Mouse (Mus musculus) embryonic fibroblast, embryonic 13.5 days (primary cell): ENCODE results near the gene Mat2a. TPM values are rescaled to one million over a fixed set of nuclear protein-coding genes. Genes with fewer than 3 reads are reported as not detected.
A peak's percentile ranks its signal among the peaks of the same experiment; 100 is the strongest.
"Not testable (repeated sequence)": the region's sequence is repeated elsewhere in the genome, so short reads cannot be mapped to it uniquely, and the experiment has no call there.

ENCODE experiments used
- H3K27ac ChIP-seq: 2 replicates; pipeline ENCODE4 v1.5.1; 2012; ENCODE audit warnings: low read length, control low read depth, inconsistent platforms; ENCODE audit not compliant: insufficient read depth
- H3K4me1 ChIP-seq: 2 replicates; pipeline ENCODE4 v1.6.1; 2011; ENCODE audit warnings: low read length; ENCODE audit not compliant: control insufficient read depth, insufficient read depth
- H3K4me3 ChIP-seq: 2 replicates; pipeline ENCODE4 v1.5.1; 2011; ENCODE audit warnings: mild to moderate bottlenecking, control low read depth, low read length; ENCODE audit not compliant: insufficient read depth
- CTCF ChIP-seq: IDR thresholded peaks from 2 replicates; pipeline ENCODE4 v1.5.1; 2011; ENCODE audit warnings: mild to moderate bottlenecking, control low read depth, low read length, moderate library complexity, borderline replicate concordance; ENCODE audit not compliant: insufficient read depth
- POLR2A ChIP-seq: IDR thresholded peaks from 2 replicates; pipeline ENCODE4 v1.6.1; 2011; ENCODE audit warnings: low read depth, mild to moderate bottlenecking, control low read depth, low read length, moderate library complexity
- polyA plus RNA-seq: library from polyadenylated mRNA; stranded (reverse); fragments of >200 nt; gene quantifications from 2 replicates; pipeline ENCODE4 v1.2.4, GENCODE M21; 2011; ENCODE audit warnings: low read depth; ENCODE audit not compliant: missing spikeins, insufficient read length

Mat2a gene
- polyA plus RNA-seq, 1 experiment = 258 TPM

DNA sequence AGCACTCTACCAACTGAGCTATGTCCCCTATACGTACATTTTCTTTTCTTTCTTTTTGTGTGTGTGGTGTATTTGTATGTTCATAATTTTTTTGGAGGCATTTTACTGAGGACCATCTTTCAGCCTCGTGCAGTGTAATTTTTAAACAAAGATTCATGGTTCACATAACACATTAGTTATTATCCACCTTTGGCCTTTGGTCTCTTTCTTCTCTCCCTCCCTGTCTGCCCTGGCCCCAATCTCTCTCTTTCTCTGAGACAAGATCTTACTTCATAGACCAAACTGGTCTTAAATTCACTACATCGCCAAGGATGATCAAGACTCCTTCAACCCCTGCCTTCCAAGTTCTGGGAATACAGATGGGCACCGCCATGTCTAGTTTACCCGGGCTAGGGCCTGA is 37.5 kb upstream of the Mat2a start:
- no peak overlapping the region for H3K27ac ChIP-seq
- no peak for TF ChIP-seq CTCF
- TF ChIP-seq POLR2A = no peak
- peaks cover 3% of the 10 kb centered on the region for H3K4me1 ChIP-seq
- H3K4me3 ChIP-seq = no peak overlapping the region

DNA sequence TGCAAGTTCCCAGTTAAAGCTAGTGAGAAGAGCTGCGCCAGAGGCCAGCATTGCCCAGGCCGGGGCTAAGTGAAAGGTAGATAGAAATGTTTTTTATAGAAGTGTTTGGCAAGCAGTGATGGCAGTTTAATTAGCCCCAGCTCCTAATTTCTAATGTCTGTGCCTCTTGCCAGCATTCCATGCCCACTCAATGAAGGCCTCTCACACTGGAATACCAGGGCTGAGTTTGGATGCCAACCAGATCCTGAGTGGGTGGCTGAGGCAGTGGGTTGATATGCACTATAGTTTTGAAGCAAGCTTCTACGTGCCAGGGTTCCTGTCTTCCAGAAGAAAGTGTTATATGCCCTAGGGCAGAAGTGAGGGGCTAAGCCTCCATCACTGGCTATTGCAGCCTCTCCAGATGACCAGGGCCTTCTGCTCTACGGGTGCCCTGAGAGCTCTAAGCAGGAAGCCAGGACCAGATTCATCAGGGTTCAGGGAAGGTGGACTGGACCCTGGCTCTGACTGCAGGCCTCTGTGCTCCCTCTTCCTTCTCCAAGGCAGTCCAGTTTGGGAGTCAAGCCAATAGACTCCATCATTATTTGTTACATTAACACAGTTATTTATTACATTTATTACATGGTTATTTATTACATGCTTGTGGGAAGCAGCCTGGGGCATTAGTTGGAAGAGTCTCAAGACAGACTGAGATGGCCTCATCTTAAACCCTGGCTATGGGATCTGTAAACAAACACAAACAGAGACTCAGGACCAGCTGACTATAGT is 36.0 kb upstream of the Mat2a start:
- H3K4me3 ChIP-seq = no peak overlapping the region
- TF ChIP-seq CTCF (no peak), POLR2A (no peak)
- no peak overlapping the region for H3K27ac ChIP-seq
- H3K4me1 ChIP-seq = peaks cover 3% of the 10 kb centered on the region

DNA sequence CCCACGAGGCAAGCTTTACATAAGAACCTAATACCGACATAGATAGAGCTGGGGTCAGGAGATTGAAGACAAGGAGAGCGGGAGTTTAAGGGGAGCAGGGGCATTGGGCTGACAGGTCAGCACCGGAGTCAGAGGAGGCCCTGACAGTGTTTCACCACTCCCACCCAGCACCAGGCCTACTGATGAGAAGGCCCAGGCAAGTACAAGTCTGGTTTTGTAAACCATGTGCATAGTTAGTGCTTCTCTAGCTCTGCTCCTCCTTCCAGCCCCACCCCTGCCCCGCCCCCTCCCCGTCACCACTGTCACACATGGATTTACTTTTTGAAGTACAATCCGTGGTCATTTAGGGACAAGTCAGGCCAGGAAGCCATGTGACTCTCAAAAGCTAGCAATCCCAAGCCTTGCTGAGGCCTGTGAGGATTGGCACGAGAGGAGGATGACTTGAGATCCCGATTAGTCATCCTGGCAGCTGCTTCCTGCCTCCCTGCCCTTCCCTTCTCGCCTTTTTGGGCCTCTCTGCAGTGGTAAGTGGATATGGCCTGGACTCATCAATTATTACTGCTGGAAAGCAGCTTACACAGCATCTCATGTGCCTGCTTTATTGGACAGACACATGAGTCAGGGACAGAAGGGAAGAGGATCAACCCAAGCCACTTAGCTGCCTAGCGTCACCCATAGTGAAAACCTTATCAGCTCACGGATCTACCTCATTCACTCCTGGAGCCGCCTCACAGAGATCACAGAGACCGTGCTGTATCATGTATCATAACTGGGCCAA is 34.1 kb upstream of the Mat2a start:
- Histone ChIP-seq H3K27ac (peak overlapping the region; percentile 89), H3K4me1 (peaks cover 3% of the 10 kb centered on the region), H3K4me3 (no peak overlapping the region)
- TF ChIP-seq POLR2A (peak; percentile 56), CTCF (no peak)

DNA sequence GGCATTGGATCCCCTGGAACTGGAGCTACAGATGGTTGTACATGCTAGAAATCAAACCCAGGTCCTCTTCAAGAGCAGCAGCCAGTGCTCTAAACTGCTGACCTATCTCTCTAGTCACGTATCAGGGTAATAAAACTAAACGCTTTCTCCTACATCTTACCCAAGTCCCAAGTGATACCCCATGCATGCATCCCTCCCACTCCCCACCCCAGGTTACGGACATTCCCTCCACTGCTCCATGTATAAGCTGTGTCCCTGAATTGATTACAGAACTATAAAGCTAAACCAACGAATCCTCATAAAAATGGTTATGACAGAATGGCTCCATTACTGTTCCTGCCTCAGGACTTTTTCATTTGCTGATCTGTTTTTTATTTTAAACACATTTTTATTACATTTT is 26.8 kb upstream of the Mat2a start:
- H3K27ac ChIP-seq = no peak overlapping the region
- no peak overlapping the region for H3K4me3 ChIP-seq
- H3K4me1 ChIP-seq = peaks cover 6% of the 10 kb centered on the region
- TF ChIP-seq CTCF (no peak), POLR2A (no peak)

DNA sequence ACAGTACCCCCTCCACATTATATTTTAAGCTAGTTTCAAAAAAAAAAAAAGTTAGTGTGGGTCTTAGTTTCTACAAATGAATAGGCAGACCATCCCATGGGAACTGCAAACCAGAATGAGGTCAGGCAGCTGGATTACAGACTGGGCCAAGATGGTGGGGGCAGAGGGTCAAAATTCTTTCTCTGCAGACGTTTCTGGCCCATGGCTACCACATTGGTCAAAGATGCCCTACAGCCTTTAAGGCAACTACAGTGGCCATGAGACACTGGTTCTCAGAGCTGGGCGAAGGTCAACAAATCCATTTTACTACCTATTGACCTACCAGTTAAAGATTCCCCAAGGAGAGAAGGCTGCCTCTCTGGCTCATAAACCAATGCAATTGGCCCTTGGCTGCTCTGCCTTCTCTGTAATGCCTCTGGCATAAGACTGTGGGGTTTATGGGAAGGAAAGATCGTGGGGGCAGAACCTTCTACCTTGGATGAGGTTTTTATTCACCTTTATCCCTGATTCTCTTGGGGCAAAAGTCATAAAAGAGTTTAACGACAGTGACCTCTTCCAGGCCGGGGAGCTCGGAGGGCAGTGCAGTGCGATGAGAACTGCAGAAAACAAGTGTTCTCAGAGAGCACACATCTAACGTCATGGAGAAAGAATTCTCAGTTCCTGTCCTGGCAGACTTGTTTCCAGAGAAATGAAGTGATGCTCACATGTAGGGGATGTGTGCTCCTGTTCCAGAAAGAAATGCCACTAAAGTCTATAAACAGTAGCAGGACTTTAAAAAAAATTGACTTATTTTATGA is 26.2 kb upstream of the Mat2a start:
- no peak for TF ChIP-seq POLR2A
- TF ChIP-seq CTCF = no peak
- Histone ChIP-seq H3K27ac (no peak overlapping the region), H3K4me3 (no peak overlapping the region), H3K4me1 (peaks cover 6% of the 10 kb centered on the region)

DNA sequence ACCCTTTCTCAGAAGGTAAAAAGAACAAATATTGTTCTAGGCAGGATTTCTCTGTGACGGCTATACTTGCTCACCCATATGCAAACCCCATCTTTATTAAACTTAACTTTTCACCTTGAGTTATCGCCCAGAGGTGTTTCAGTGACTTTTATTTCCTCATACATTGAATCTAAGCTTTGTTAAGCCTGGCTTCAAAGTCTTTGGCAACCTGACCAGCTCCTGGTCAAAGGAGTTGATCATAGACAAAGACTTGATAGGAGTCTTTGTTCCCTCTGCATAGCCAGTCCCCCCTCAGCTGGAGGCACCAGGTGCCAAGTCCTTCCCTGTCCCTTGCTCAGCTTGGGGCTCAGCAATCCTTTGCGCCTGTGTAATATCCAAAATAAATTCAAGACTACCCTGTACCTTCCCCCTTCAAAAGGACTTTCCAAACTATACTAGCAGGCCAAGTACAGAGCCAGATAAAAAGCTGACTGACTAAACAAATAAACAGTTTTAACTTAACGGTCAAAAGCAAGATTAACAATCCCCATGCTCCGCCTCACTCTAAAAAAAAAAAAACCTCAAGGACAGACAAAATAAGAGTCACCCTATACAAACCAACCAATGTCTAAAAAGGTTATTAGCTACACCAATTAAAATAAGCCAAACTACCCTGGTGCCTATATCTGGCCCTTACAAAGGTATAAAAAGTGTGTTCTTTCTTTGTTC is 23.3 kb upstream of the Mat2a start:
- H3K27ac ChIP-seq, H3K4me1 ChIP-seq, H3K4me3 ChIP-seq: not testable (repeated sequence)

DNA sequence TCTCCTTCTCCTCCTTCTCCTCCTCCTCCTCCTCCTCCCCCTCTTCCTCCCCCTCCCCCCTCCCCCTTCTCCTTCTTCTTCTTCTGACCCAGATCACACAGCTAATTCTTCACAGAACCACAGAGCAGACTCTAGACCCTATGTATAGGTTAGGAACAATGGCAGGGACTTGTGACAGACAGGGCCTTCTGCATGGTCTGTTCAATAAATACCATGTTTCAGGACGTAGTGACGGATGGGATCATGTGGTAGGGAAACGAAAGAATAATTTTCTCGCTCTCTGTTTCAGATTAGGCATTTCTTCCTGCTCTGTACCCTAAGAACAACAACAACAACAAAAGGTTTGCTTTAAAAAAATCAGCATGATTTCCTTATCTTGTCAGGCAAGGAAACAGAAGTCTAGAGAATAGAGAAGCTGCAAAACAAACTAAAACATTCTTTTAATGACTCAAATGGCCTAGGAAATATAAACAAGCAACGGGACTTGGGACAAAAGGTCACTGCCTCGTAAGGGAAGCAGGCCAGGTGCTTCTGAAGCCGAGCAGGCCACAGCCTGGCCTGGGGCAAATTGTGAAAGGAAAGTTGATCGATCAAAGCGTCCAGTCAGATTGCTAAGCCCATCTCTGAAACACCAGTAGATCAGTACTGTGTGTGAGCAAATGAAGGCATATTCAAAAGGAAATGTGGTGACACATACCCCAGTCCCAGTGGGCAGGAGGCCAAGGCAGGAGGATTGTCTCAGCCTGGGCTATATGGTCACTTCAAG is 20.9 kb upstream of the Mat2a start:
- no peaks in the 10 kb centered on the region for H3K4me1 ChIP-seq
- TF ChIP-seq CTCF = no peak
- TF ChIP-seq POLR2A = no peak
- H3K27ac ChIP-seq = no peak overlapping the region

DNA sequence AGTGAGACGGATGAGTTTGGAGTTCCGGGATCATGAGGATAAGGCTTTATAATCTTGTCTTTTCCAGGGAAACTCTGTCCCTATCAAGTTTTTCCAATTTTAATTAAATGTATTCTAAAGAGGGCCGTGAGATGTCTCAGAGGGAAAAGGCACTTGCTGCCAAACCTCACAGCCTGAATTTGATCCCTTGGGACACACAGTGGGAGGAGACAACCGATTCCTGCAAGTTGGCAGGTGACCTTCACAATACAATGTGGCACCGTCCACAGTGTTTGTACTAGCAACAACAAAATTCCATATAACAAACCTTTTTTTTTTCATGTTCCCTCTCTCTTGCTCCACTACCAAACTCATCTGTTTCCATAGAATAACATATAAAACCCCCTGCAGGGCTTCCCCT is 19.6 kb upstream of the Mat2a start:
- Histone ChIP-seq H3K4me1 (no peaks in the 10 kb centered on the region), H3K4me3 (no peak overlapping the region), H3K27ac (no peak overlapping the region)
- TF ChIP-seq CTCF = no peak

More for the DNA sequence above, 20.9 kb upstream of the Mat2a start:
- H3K4me3 ChIP-seq = no peak overlapping the region

DNA sequence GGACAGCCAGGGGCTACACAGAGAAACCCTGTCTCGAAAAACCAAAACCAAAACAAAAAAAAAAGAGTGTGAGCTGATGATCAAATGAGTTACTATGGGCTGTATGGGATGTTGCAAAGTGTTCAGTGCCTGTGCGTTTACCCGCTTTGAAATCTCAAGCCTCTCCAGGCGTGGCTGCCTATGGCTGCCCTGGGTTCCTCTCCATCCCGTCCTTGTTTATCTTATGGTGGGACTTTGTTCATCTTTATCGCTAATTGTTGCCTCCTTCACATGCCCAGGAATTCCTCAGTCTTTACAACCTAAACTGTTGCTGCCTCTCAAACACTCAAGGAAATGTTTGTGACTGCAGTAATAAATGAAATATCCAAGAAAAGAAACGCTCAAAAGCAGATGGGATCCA is 19.1 kb upstream of the Mat2a start:
- H3K4me1 ChIP-seq = no peaks in the 10 kb centered on the region
- H3K4me3 ChIP-seq = no peak overlapping the region
- TF ChIP-seq POLR2A = no peak
- TF ChIP-seq CTCF = no peak
- no peak overlapping the region for H3K27ac ChIP-seq
